Mouse (Mus musculus) ES-E14 (cell line): ENCODE results near the gene Erbb4.

Experiments
- HCFC1 ChIP-seq: IDR thresholded peaks from 2 replicates; pipeline ENCODE4 v1.6.1; 2012; ENCODE audit warnings: low read length, inconsistent platforms, borderline replicate concordance; ENCODE audit not compliant: insufficient read depth
- ZC3H11A ChIP-seq: IDR thresholded peaks from 2 replicates; pipeline ENCODE4 v1.6.1; 2012; ENCODE audit warnings: low read depth, mild to moderate bottlenecking, inconsistent platforms, low read length, borderline replicate concordance

GRCm38 (mm10) chr1:68046551-68046970 is 1061.3 kb downstream of the Erbb4 start:
- TF ChIP-seq HCFC1 (no peak), ZC3H11A (no peak)
